Mouse (Mus musculus): ENCODE results near the gene Zfand6.

Zfand6 gene

GRCm38 (mm10) chr7:84689251-84690100 lies at the start of gene Zfand6:
TSS of gene Zfand6 (minus strand) at chr7:84689959.
- DNase-seq (ENCODE audit: low spot score): peak; percentile 97

- DNase-seq (ENCODE audit: low spot score): no peak
Measured at GRCm38 (mm10) chr7:84736803-84737202, 47.0 kb upstream of the Zfand6 start.

- no peak for DNase-seq (ENCODE audit: low spot score)
Measured at GRCm38 (mm10) chr7:84733038-84733437, 43.3 kb upstream of the Zfand6 start.

GRCm38 (mm10) chr7:84732052-84732451 lies 42.3 kb upstream of the Zfand6 start:
- no peak for DNase-seq (ENCODE audit: low spot score)

GRCm38 (mm10) chr7:84731076-84731475 lies 41.3 kb upstream of the Zfand6 start:
- DNase-seq (ENCODE audit: low spot score): no peak

- no peak for DNase-seq (ENCODE audit: low spot score)
Measured at GRCm38 (mm10) chr7:84722804-84723459, 33.2 kb upstream of the Zfand6 start.

GRCm38 (mm10) chr7:84710287-84710958 lies 20.7 kb upstream of the Zfand6 start:
- no peak for DNase-seq (ENCODE audit: low spot score)

- DNase-seq (ENCODE audit: low spot score): no peak
Measured at GRCm38 (mm10) chr7:84706877-84707276, 17.1 kb upstream of the Zfand6 start.

- DNase-seq (ENCODE audit: low spot score): no peak
Measured at GRCm38 (mm10) chr7:84690101-84690509, 346 bp upstream of the Zfand6 start.

- DNase-seq (ENCODE audit: low spot score): no peak
Measured at GRCm38 (mm10) chr7:84687653-84688580, 1.8 kb downstream of the Zfand6 start.

- no peak for DNase-seq (ENCODE audit: low spot score)
Measured at GRCm38 (mm10) chr7:84686380-84686779, 3.4 kb downstream of the Zfand6 start.

- DNase-seq (ENCODE audit: low spot score): no peak
Measured at GRCm38 (mm10) chr7:84684675-84685074, 5.1 kb downstream of the Zfand6 start.

GRCm38 (mm10) chr7:84681558-84681957 lies 8.2 kb downstream of the Zfand6 start:
- no peak for DNase-seq (ENCODE audit: low spot score)

- DNase-seq (ENCODE audit: low spot score): no peak
Measured at GRCm38 (mm10) chr7:84680931-84681330, 8.8 kb downstream of the Zfand6 start.

- no peak for DNase-seq (ENCODE audit: low spot score)
Measured at GRCm38 (mm10) chr7:84680092-84680491, 9.7 kb downstream of the Zfand6 start.

- peak; percentile 63 for DNase-seq (ENCODE audit: low spot score)
Measured at GRCm38 (mm10) chr7:84679264-84679663, 10.5 kb downstream of the Zfand6 start.

GRCm38 (mm10) chr7:84673103-84673502 lies 16.7 kb downstream of the Zfand6 start:
- DNase-seq (ENCODE audit: low spot score): no peak

GRCm38 (mm10) chr7:84669554-84670152 lies 20.1 kb downstream of the Zfand6 start:
- DNase-seq (ENCODE audit: low spot score): no peak

- no peak for DNase-seq (ENCODE audit: low spot score)
Measured at GRCm38 (mm10) chr7:84667946-84668345, 21.8 kb downstream of the Zfand6 start.

GRCm38 (mm10) chr7:84652740-84653139 lies 37.0 kb downstream of the Zfand6 start:
- DNase-seq (ENCODE audit: low spot score): no peak

- no peak for DNase-seq (ENCODE audit: low spot score)
Measured at GRCm38 (mm10) chr7:84651987-84652321, 37.8 kb downstream of the Zfand6 start.

Measured in MN1 (cell line).